Mouse (Mus musculus) intestine, postnatal 0 days (tissue): ENCODE results near the gene Myog. TPM values are rescaled to one million over a fixed set of nuclear protein-coding genes. Genes with fewer than 3 reads are reported as not detected.

Experiments
- ATAC-seq: fragments of 200-750 bp; cut with Nextera tagmentation; 2 replicates; pipeline ENCODE4 v1.8.0; 2017; ENCODE audit warnings: mild to moderate bottlenecking, moderate TSS enrichment, moderate library complexity
- H3K27ac ChIP-seq: fragments of 300-500 bp; sonication (generic); 2 replicates; pipeline ENCODE4 v1.5.1; 2014; ENCODE audit warnings: mild to moderate bottlenecking, low read depth, low read length, moderate library complexity
- H3K27me3 ChIP-seq: fragments of 300-500 bp; sonication (generic); replicated peaks from 2 replicates; pipeline ENCODE4 v1.6.1; 2014; ENCODE audit warnings: low read length, mixed read lengths; ENCODE audit not compliant: control insufficient read depth, insufficient read depth
- H3K36me3 ChIP-seq: fragments of 300-500 bp; sonication (generic); 2 replicates; pipeline ENCODE4 v1.6.1; 2014; ENCODE audit warnings: mild to moderate bottlenecking, moderate library complexity; ENCODE audit not compliant: control insufficient read depth, insufficient read depth
- H3K4me1 ChIP-seq: fragments of 300-500 bp; sonication (generic); replicated peaks from 2 replicates; pipeline ENCODE4 v1.6.1; 2014; ENCODE audit warnings: antibody characterized with exemption, low read length, mixed read lengths; ENCODE audit not compliant: control insufficient read depth, insufficient read depth
- H3K4me2 ChIP-seq: fragments of 300-500 bp; sonication (generic); replicated peaks from 2 replicates; pipeline ENCODE4 v1.6.1; 2014; ENCODE audit warnings: low read depth, mild to moderate bottlenecking, moderate library complexity
- H3K4me3 ChIP-seq: fragments of 300-500 bp; sonication (generic); 2 replicates; pipeline ENCODE4 v1.5.1; 2014; ENCODE audit warnings: low read depth, low read length
- H3K9ac ChIP-seq: fragments of 300-500 bp; sonication (generic); 2 replicates; pipeline ENCODE4 v1.6.1; 2014; ENCODE audit warnings: mild to moderate bottlenecking, low read depth, low read length
- H3K9me3 ChIP-seq: fragments of 300-500 bp; sonication (generic); 2 replicates; pipeline ENCODE4 v1.6.1; 2016; ENCODE audit warnings: mixed run types; ENCODE audit not compliant: control insufficient read depth
- CTCF ChIP-seq: sonication (generic); IDR thresholded peaks from 2 replicates; pipeline ENCODE4 v1.5.1; 2016; ENCODE audit warnings: low read depth, mild to moderate bottlenecking, control low read depth, antibody characterized with exemption, moderate library complexity
- WGBS: fragments of 180-500 bp; shearing (Covaris S2); extraction: QIAGEN DNeasy Blood & Tissue Kit; methylation state at CpG from one replicate; pipeline ENCODE4 v1.1.7; 2014; 5-methylcytosine and 5-hydroxymethylcytosine counted together
- polyA plus RNA-seq: library from polyadenylated mRNA; unstranded; fragments of >200 nt; fragmentation: Nextera tagmentation; extraction: Ambion mirVana; gene quantifications from 2 replicates; pipeline ENCODE4 v1.2.1, GENCODE M21; 2015

Gene Myog
- polyA plus RNA-seq, 1 experiment from 2014 or later: 0.08 TPM

- TF ChIP-seq CTCF: no peak
- WGBS: 84% methylated on average over 7 of the region's 7 CpGs
- no peak overlapping the region for H3K4me2 ChIP-seq
- no peaks in the 10 kb centered on the region for H3K9me3 ChIP-seq
- H3K27ac ChIP-seq: no peak overlapping the region
- H3K4me1 ChIP-seq: no peaks in the 10 kb centered on the region
- H3K36me3 ChIP-seq: no peaks in the 10 kb centered on the region
- ATAC-seq: no peak
- H3K27me3 ChIP-seq: no peaks in the 10 kb centered on the region
- H3K4me3 ChIP-seq: no peak overlapping the region
- H3K9ac ChIP-seq: no peak overlapping the region
Observed at GRCm38 (mm10) chr1:134311760-134312159, 22.0 kb downstream of the Myog start.

- H3K4me1 ChIP-seq: no peaks in the 10 kb centered on the region
- no peaks in the 10 kb centered on the region for H3K36me3 ChIP-seq
- H3K9me3 ChIP-seq: no peaks in the 10 kb centered on the region
- no peak overlapping the region for H3K4me3 ChIP-seq
- H3K4me2 ChIP-seq: no peak overlapping the region
- H3K9ac ChIP-seq: no peak overlapping the region
- H3K27me3 ChIP-seq: no peaks in the 10 kb centered on the region
- no peak overlapping the region for H3K27ac ChIP-seq
- TF ChIP-seq CTCF: no peak; the same call in 1 of the 2 replicates
- ATAC-seq: no peak
- WGBS: 73% methylated on average over 5 of the region's 5 CpGs
Observed at GRCm38 (mm10) chr1:134315181-134315580, 25.4 kb downstream of the Myog start.

- Histone ChIP-seq H3K27ac (no peak overlapping the region), H3K4me3 (no peak overlapping the region), H3K4me2 (no peak overlapping the region), H3K27me3 (no peaks in the 10 kb centered on the region), H3K4me1 (no peaks in the 10 kb centered on the region), H3K9ac (no peak overlapping the region), H3K9me3 (no peaks in the 10 kb centered on the region), H3K36me3 (no peaks in the 10 kb centered on the region)
- no peak for ATAC-seq
- 86% methylated on average over 9 of the region's 9 CpGs for WGBS
- TF ChIP-seq CTCF: no peak
Observed at GRCm38 (mm10) chr1:134316361-134316760, 26.6 kb downstream of the Myog start.

- no peak for ATAC-seq
- Histone ChIP-seq H3K4me1 (no peaks in the 10 kb centered on the region), H3K27me3 (no peaks in the 10 kb centered on the region), H3K9ac (no peak overlapping the region), H3K36me3 (no peaks in the 10 kb centered on the region), H3K4me3 (no peak overlapping the region), H3K4me2 (no peak overlapping the region), H3K27ac (no peak overlapping the region), H3K9me3 (no peaks in the 10 kb centered on the region)
- TF ChIP-seq CTCF: no peak
- WGBS: 91% methylated on average over 5 of the region's 5 CpGs
Observed at GRCm38 (mm10) chr1:134318261-134318660, 28.5 kb downstream of the Myog start.

GRCm38 (mm10) chr1:134320691-134321301 lies 31.0 kb downstream of the Myog start:
- H3K36me3 ChIP-seq: no peaks in the 10 kb centered on the region
- TF ChIP-seq CTCF: no peak
- H3K4me1 ChIP-seq: no peaks in the 10 kb centered on the region
- H3K9me3 ChIP-seq: no peaks in the 10 kb centered on the region
- H3K27me3 ChIP-seq: no peaks in the 10 kb centered on the region
- no peak overlapping the region for H3K4me2 ChIP-seq
- no peak overlapping the region for H3K9ac ChIP-seq
- no peak overlapping the region for H3K4me3 ChIP-seq
- 71% methylated on average over 14 of the region's 14 CpGs for WGBS
- no peak for ATAC-seq
- H3K27ac ChIP-seq: no peak overlapping the region

- no peak for ATAC-seq
Observed at GRCm38 (mm10) chr1:134322591-134322990, 32.8 kb downstream of the Myog start.

More at GRCm38 (mm10) chr1:134322591-134322990, 32.8 kb downstream of the Myog start:
- no peak overlapping the region for H3K27ac ChIP-seq
- peak; percentile 69 for TF ChIP-seq CTCF
- 82% methylated on average over 6 of the region's 6 CpGs for WGBS
- no peak overlapping the region for H3K9ac ChIP-seq
- no peaks in the 10 kb centered on the region for H3K27me3 ChIP-seq
- no peaks in the 10 kb centered on the region for H3K36me3 ChIP-seq
- H3K9me3 ChIP-seq: no peaks in the 10 kb centered on the region
- H3K4me3 ChIP-seq: no peak overlapping the region
- H3K4me2 ChIP-seq: no peak overlapping the region
- no peaks in the 10 kb centered on the region for H3K4me1 ChIP-seq
